Mouse (Mus musculus): ENCODE measurements around the gene Clic3. TPM values are rescaled to one million over a fixed set of nuclear protein-coding genes. Genes with fewer than 3 reads are reported as not detected.
"Not testable (repeated sequence)": the region's sequence is repeated elsewhere in the genome, so short reads cannot be mapped to it uniquely, and the experiment has no call there.

Clic3 gene
- 3.8 and 4.6 TPM in 2 replicates for polyA plus RNA-seq (2014; fragmentation: Nextera tagmentation; extraction: Ambion mirVana)

- peaks cover 12 to 27% of the 10 kb centered on the region in 2 experiments for H3K4me1 ChIP-seq (ENCODE audit: control insufficient read depth in 2 of 2, insufficient read depth in 2 of 2, low read length in 2 of 2)
- H3K27ac ChIP-seq (replicated peaks in 1 of 2; ENCODE audit: control insufficient read depth in 1 of 2, insufficient read depth in 1 of 2, low read depth in 2 of 2, low read length in 2 of 2): no peak within 1 kb of the TSS
- no peak within 1 kb of the TSS for H3K4me3 ChIP-seq (ENCODE audit: control insufficient read depth in 1 of 2, insufficient read depth in 1 of 2, low read depth in 1 of 2, low read length in 2 of 2)
- peaks cover 21% of the 10 kb centered on the region for H3K36me3 ChIP-seq (ENCODE audit: control insufficient read depth, insufficient read depth, low read length)
- no peak within 1 kb of the TSS for H3K4me2 ChIP-seq (ENCODE audit: low read length)
- no peak for ATAC-seq (ENCODE audit: insufficient number of reproducible peaks, insufficient read depth, low FRiP score, low read depth)
- 40% methylated on average over 14 of the region's 14 CpGs for WGBS
- no peaks in the 10 kb centered on the region for H3K27me3 ChIP-seq (ENCODE audit: control insufficient read depth, insufficient read depth, low read length)
- no peak within 1 kb of the TSS for H3K9ac ChIP-seq (ENCODE audit: low read length)
- no peaks in the 10 kb centered on the region for H3K9me3 ChIP-seq (ENCODE audit: control insufficient read depth, low read length)
Measured at GRCm38 (mm10) chr2:25456205-25456953, at the start of gene Clic3. Gene Clic3, plus strand, starts transcription at chr2:25456838.

DNA sequence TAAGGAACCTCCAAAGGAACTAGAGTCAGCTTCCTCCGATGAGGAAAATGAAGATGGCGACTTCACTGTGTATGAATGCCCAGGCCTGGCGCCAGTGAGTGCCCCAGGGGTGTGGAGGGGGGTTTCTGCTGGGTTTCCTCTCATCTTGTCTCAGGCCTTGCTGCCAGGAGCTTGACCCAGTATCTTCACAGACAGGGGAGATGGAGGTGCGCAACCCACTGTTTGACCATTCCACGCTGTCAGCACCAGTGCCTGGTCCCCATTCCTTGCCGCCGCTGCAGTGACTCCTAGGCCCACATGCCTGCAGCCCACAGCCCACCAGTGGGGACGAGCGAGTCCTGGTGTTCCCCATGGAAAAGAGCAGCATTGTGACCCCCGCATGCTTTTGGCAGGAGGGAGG is 47.7 kb upstream of the Clic3 start:
- Histone ChIP-seq H3K27me3 (ENCODE audit: control insufficient read depth, insufficient read depth, low read length) (peaks cover 18% of the 10 kb centered on the region), H3K4me3 (ENCODE audit: control insufficient read depth in 1 of 2, insufficient read depth in 1 of 2, low read depth in 1 of 2, low read length in 2 of 2) (no peak overlapping the region), H3K9ac (ENCODE audit: low read length) (no peak overlapping the region), H3K27ac (replicated peaks in 1 of 2; ENCODE audit: control insufficient read depth in 1 of 2, insufficient read depth in 1 of 2, low read depth in 2 of 2, low read length in 2 of 2) (no peak overlapping the region), H3K4me1 (ENCODE audit: control insufficient read depth in 2 of 2, insufficient read depth in 2 of 2, low read length in 2 of 2) (no peaks in the 10 kb centered on the region), H3K9me3 (ENCODE audit: control insufficient read depth, low read length) (no peaks in the 10 kb centered on the region), H3K36me3 (ENCODE audit: control insufficient read depth, insufficient read depth, low read length) (no peaks in the 10 kb centered on the region), H3K4me2 (ENCODE audit: low read length) (no peak overlapping the region)
- WGBS: 73% methylated on average over 10 of the region's 10 CpGs
- ATAC-seq (ENCODE audit: insufficient number of reproducible peaks, insufficient read depth, low FRiP score, low read depth): no peak

DNA sequence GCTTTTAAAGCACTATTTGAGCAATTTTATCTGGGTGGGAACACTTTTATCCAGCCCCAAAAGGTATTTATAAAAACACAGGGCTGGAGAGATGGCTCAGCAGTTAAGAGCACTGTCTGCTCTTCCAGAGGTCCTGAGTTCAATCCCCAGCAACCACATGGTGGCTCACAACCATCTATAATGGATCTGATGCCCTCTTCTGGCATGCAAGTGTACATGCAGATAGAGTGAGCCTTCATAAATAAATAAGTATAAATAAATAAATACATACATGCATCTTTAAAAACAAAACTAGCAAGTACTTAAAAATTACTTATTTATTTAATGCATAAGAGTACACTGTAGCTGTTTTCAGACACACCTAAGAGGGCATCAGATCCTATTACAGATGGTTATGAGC is 43.2 kb upstream of the Clic3 start:
- H3K4me1 ChIP-seq (ENCODE audit: control insufficient read depth in 2 of 2, insufficient read depth in 2 of 2, low read length in 2 of 2); H3K4me3 ChIP-seq (ENCODE audit: control insufficient read depth in 1 of 2, insufficient read depth in 1 of 2, low read depth in 1 of 2, low read length in 2 of 2); H3K27me3 ChIP-seq (ENCODE audit: control insufficient read depth, insufficient read depth, low read length); H3K9me3 ChIP-seq (ENCODE audit: control insufficient read depth, low read length); H3K27ac ChIP-seq (replicated peaks in 1 of 2; ENCODE audit: control insufficient read depth in 1 of 2, insufficient read depth in 1 of 2, low read depth in 2 of 2, low read length in 2 of 2); H3K36me3 ChIP-seq (ENCODE audit: control insufficient read depth, insufficient read depth, low read length); H3K4me2 ChIP-seq (ENCODE audit: low read length); ATAC-seq (ENCODE audit: insufficient number of reproducible peaks, insufficient read depth, low FRiP score, low read depth); H3K9ac ChIP-seq (ENCODE audit: low read length): not testable (repeated sequence)

GRCm38 (mm10) chr2:25417426-25417825 is 39.2 kb upstream of the Clic3 start:
- Histone ChIP-seq H3K27ac (replicated peaks in 1 of 2; ENCODE audit: control insufficient read depth in 1 of 2, insufficient read depth in 1 of 2, low read depth in 2 of 2, low read length in 2 of 2) (no peak overlapping the region), H3K27me3 (ENCODE audit: control insufficient read depth, insufficient read depth, low read length) (peaks cover under 1% of the 10 kb centered on the region; the same call in 1 of the 2 replicates), H3K4me2 (ENCODE audit: low read length) (no peak overlapping the region), H3K9me3 (ENCODE audit: control insufficient read depth, low read length) (no peaks in the 10 kb centered on the region), H3K9ac (ENCODE audit: low read length) (no peak overlapping the region), H3K4me1 (ENCODE audit: control insufficient read depth in 2 of 2, insufficient read depth in 2 of 2, low read length in 2 of 2) (no peaks in the 10 kb centered on the region; a peak in 1 of 4 replicates), H3K4me3 (ENCODE audit: control insufficient read depth in 1 of 2, insufficient read depth in 1 of 2, low read depth in 1 of 2, low read length in 2 of 2) (no peak overlapping the region), H3K36me3 (ENCODE audit: control insufficient read depth, insufficient read depth, low read length) (no peaks in the 10 kb centered on the region)
- WGBS: 31% methylated on average over 3 of the region's 3 CpGs
- ATAC-seq (ENCODE audit: insufficient number of reproducible peaks, insufficient read depth, low FRiP score, low read depth): no peak

- Histone ChIP-seq H3K9ac (ENCODE audit: low read length) (no peak overlapping the region), H3K36me3 (ENCODE audit: control insufficient read depth, insufficient read depth, low read length) (no peaks in the 10 kb centered on the region), H3K27ac (replicated peaks in 1 of 2; ENCODE audit: control insufficient read depth in 1 of 2, insufficient read depth in 1 of 2, low read depth in 2 of 2, low read length in 2 of 2) (no peak overlapping the region), H3K27me3 (ENCODE audit: control insufficient read depth, insufficient read depth, low read length) (peaks cover 40% of the 10 kb centered on the region), H3K4me1 (ENCODE audit: control insufficient read depth in 2 of 2, insufficient read depth in 2 of 2, low read length in 2 of 2) (peaks cover 0 to 2% of the 10 kb centered on the region in 2 experiments; a peak in 1 of 4 replicates), H3K4me2 (ENCODE audit: low read length) (no peak overlapping the region), H3K9me3 (ENCODE audit: control insufficient read depth, low read length) (no peaks in the 10 kb centered on the region), H3K4me3 (ENCODE audit: control insufficient read depth in 1 of 2, insufficient read depth in 1 of 2, low read depth in 1 of 2, low read length in 2 of 2) (no peak overlapping the region)
- WGBS: 27% methylated on average over 3 of the region's 3 CpGs
- ATAC-seq (ENCODE audit: insufficient number of reproducible peaks, insufficient read depth, low FRiP score, low read depth): no peak
Measured at GRCm38 (mm10) chr2:25421896-25422295, 34.7 kb upstream of the Clic3 start.

DNA sequence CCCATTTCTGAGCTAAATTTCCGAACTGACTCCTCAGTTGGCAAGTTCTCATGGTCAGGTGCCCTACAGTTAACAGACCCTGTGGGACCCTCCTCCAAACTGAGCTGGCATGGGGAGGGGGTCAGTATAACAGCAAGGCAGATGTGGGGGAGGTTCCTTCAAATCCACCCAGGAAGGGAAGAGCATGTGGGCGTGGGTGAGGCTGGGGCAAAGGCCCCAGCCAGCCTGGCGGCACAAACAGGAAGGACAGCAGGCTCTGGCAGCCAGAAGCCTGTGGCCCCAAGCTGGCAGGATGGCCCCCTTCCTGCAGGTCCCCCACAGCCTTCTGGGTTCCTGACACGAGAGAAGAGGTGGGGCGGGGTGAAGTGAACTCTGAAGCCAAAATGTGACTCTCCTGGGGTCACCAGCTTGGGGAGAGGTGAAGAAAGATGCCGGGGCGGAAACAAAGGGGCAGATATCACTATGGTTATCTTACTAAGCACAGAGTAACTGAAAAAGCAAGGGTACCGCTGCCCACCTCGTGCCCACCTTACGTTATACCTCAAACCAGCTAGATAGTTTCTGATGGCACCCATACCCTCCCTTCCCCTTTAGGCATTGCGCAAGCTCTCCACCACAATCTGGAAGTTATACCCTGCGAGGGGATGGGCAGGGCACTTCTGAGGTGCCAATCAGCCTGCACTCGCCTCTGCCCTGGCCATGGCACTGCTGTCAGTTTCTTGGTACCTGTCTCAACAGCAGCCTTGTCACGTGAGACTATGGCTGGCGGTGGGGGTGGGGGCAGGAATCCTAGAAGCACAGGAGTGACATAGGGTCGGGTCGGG is 33.8 kb upstream of the Clic3 start, which contains the start of gene Fut7:
TSS of gene Fut7 (plus strand) at position 681 of the 824 bp plus-strand sequence.
- Histone ChIP-seq H3K4me3 (ENCODE audit: control insufficient read depth in 1 of 2, insufficient read depth in 1 of 2, low read depth in 1 of 2, low read length in 2 of 2) (no peak within 1 kb of the TSS), H3K9ac (ENCODE audit: low read length) (no peak within 1 kb of the TSS), H3K27ac (replicated peaks in 1 of 2; ENCODE audit: control insufficient read depth in 1 of 2, insufficient read depth in 1 of 2, low read depth in 2 of 2, low read length in 2 of 2) (no peak within 1 kb of the TSS), H3K4me1 (ENCODE audit: control insufficient read depth in 2 of 2, insufficient read depth in 2 of 2, low read length in 2 of 2) (peaks cover 0 to 2% of the 10 kb centered on the region in 2 experiments; a peak in 1 of 4 replicates), H3K4me2 (ENCODE audit: low read length) (no peak within 1 kb of the TSS), H3K9me3 (ENCODE audit: control insufficient read depth, low read length) (no peaks in the 10 kb centered on the region), H3K27me3 (ENCODE audit: control insufficient read depth, insufficient read depth, low read length) (peaks cover 40% of the 10 kb centered on the region), H3K36me3 (ENCODE audit: control insufficient read depth, insufficient read depth, low read length) (no peaks in the 10 kb centered on the region)
- ATAC-seq (ENCODE audit: insufficient number of reproducible peaks, insufficient read depth, low FRiP score, low read depth): no peak
- 53% methylated on average over 17 of the region's 17 CpGs for WGBS

DNA sequence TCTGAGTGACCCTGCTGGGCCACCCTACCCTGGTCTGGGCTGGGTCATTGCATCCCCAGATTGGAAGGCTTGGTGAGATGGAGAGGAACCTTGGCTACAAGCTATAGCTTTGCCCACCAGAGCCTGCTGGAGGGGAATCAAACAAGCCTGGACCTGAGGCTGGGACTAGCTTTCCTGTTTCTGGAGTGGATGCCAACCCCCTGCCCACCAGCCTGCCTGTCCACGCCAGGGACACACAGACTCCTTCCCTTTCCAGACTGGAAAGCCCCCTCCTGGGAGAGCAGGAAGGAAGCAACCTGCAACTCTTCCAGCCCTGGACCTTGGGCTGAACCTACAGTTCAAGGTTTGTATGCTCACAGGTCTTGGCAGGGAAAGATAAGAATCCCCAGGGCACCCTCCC is 33.0 kb upstream of the Clic3 start:
- WGBS: 30% methylated on average over 1 of the region's 1 CpGs
- no peak overlapping the region for H3K4me3 ChIP-seq (ENCODE audit: control insufficient read depth in 1 of 2, insufficient read depth in 1 of 2, low read depth in 1 of 2, low read length in 2 of 2)
- H3K27ac ChIP-seq (replicated peaks in 1 of 2; ENCODE audit: control insufficient read depth in 1 of 2, insufficient read depth in 1 of 2, low read depth in 2 of 2, low read length in 2 of 2): no peak overlapping the region
- peaks cover 0 to 2% of the 10 kb centered on the region in 2 experiments; a peak in 1 of 4 replicates for H3K4me1 ChIP-seq (ENCODE audit: control insufficient read depth in 2 of 2, insufficient read depth in 2 of 2, low read length in 2 of 2)
- H3K27me3 ChIP-seq (ENCODE audit: control insufficient read depth, insufficient read depth, low read length): peaks cover 40% of the 10 kb centered on the region
- H3K4me2 ChIP-seq (ENCODE audit: low read length): no peak overlapping the region
- no peak overlapping the region for H3K9ac ChIP-seq (ENCODE audit: low read length)
- no peaks in the 10 kb centered on the region for H3K36me3 ChIP-seq (ENCODE audit: control insufficient read depth, insufficient read depth, low read length)
- ATAC-seq (ENCODE audit: insufficient number of reproducible peaks, insufficient read depth, low FRiP score, low read depth): no peak
- H3K9me3 ChIP-seq (ENCODE audit: control insufficient read depth, low read length): no peaks in the 10 kb centered on the region
